Mouse (Mus musculus) lung, embryonic 15.5 days (tissue): ENCODE results near the gene Foxg1. TPM values are rescaled to one million over a fixed set of nuclear protein-coding genes. Genes with fewer than 3 reads are reported as not detected.
A peak's percentile ranks its signal among the peaks of the same experiment; 100 is the strongest.

Source experiments
- ATAC-seq: fragments of 200-750 bp; cut with Nextera tagmentation; 2 replicates; pipeline ENCODE4 v1.8.0; 2017; ENCODE audit warnings: moderate number of reproducible peaks, borderline replicate concordance; ENCODE audit not compliant: low FRiP score, low TSS enrichment; ENCODE audit errors: extremely low read depth
- H3K27ac ChIP-seq: fragments of 300-500 bp; sonication (generic); 2 replicates; pipeline ENCODE4 v1.5.1; 2015; ENCODE audit warnings: moderate library complexity, mild to moderate bottlenecking, inconsistent platforms
- H3K27me3 ChIP-seq: fragments of 300-500 bp; sonication (generic); 2 replicates; pipeline ENCODE4 v1.6.1; 2015; ENCODE audit warnings: inconsistent platforms
- H3K36me3 ChIP-seq: fragments of 300-500 bp; sonication (generic); 2 replicates; pipeline ENCODE4 v1.6.1; 2015; ENCODE audit warnings: inconsistent platforms
- H3K4me1 ChIP-seq: fragments of 300-500 bp; sonication (generic); 2 replicates; pipeline ENCODE4 v1.6.1; 2015; ENCODE audit warnings: inconsistent platforms
- H3K4me2 ChIP-seq: fragments of 300-500 bp; sonication (generic); 2 replicates; pipeline ENCODE4 v1.6.1; 2015; ENCODE audit warnings: inconsistent platforms, mild to moderate bottlenecking, moderate library complexity
- H3K4me3 ChIP-seq: fragments of 300-500 bp; sonication (generic); 2 replicates; pipeline ENCODE4 v1.5.1; 2015; ENCODE audit warnings: mild to moderate bottlenecking, inconsistent platforms
- H3K9ac ChIP-seq: fragments of 300-500 bp; sonication (generic); 2 replicates; pipeline ENCODE4 v1.6.1; 2015; ENCODE audit warnings: inconsistent platforms
- H3K9me3 ChIP-seq: fragments of 300-500 bp; sonication (generic); 2 replicates; pipeline ENCODE4 v1.6.1; 2016; ENCODE audit warnings: inconsistent platforms
- WGBS: fragments of 180-500 bp; shearing (Covaris S2); methylation state at CpG from one replicate; pipeline ENCODE4 v1.1.7; 2015; 5-methylcytosine and 5-hydroxymethylcytosine counted together
- polyA plus RNA-seq: library from polyadenylated mRNA; unstranded; fragments of >200 nt; fragmentation: Nextera tagmentation; extraction: Ambion mirVana; gene quantifications from 2 replicates; pipeline ENCODE4 v1.2.1, GENCODE M21; 2015

Foxg1 gene
- polyA plus RNA-seq, 1 experiment from 2014 or later = 0.26 TPM

DNA sequence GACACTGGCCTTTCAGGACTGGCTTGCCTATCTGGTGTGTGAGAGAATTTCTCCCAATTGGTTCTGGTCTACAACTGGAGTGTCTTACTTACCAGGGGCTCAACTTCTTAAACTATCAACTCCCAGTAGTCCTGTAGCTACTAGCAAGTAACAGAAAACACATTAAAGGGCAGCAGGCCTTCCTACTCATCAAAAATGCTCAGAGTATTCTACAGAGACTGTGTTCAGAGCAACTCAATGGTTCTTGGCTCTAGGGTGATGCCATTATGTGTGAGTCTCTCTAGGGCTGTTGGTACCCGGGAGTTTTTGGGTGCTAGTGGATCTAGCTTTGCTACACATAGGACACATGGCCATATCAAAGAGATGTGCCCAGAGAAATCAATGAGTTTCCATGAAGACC lies 3.5 kb upstream of the Foxg1 start:
- Histone ChIP-seq H3K9ac (no peak overlapping the region), H3K27me3 (peaks cover 97% of the 10 kb centered on the region), H3K27ac (no peak overlapping the region), H3K4me3 (no peak overlapping the region), H3K9me3 (no peaks in the 10 kb centered on the region), H3K36me3 (no peaks in the 10 kb centered on the region), H3K4me2 (no peak overlapping the region), H3K4me1 (peaks cover 10% of the 10 kb centered on the region)
- WGBS = 11% methylated on average over 1 of the region's 1 CpGs
- no peak for ATAC-seq

DNA sequence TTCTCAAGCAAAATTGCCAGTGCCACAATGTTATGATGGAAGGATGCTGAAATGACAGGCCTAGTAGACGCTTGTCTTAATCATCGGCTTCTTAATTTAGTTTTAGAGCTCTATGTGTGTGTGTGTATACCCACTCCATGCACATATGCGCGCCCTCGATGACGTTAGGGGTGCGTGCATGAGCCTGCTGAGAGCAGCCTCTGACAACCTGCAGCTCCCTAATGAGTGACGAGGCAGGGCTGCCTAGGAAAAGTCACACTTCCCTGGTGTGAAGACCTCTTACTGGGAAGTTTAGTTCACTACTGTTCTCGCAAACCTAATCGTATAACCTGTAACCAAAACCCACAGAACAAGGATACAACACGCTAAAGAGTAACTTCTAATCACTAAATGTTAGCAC lies 3.0 kb upstream of the Foxg1 start:
- H3K9ac ChIP-seq = no peak overlapping the region
- H3K36me3 ChIP-seq = no peaks in the 10 kb centered on the region
- H3K27ac ChIP-seq = no peak overlapping the region
- H3K4me3 ChIP-seq = no peak overlapping the region
- H3K27me3 ChIP-seq = peaks cover 96% of the 10 kb centered on the region
- peaks cover 11% of the 10 kb centered on the region for H3K4me1 ChIP-seq
- ATAC-seq = no peak
- no peak overlapping the region for H3K4me2 ChIP-seq
- H3K9me3 ChIP-seq = no peaks in the 10 kb centered on the region
- 7% methylated on average over 11 of the region's 11 CpGs for WGBS

DNA sequence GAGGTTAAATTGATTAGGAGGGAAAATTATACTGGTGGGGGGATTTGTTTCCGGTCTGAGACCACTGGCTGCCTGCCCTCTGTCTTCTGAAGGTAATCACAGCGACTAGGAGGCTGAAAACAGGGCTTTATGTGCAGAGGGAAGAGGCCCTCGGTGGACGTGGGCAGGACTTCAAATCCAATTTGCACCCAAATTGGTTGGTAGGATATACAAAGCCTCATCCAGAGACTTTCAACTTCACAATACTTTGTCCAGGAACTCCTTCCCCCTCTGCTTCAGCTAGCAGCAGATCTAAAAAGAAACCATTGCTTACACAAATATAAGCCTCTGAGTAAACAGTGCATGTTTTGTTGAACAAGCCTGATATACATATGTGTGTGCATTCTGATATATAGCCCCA lies 2.0 kb upstream of the Foxg1 start:
- ATAC-seq = no peak
- Histone ChIP-seq H3K9ac (no peak overlapping the region), H3K4me1 (peaks cover 11% of the 10 kb centered on the region), H3K36me3 (no peaks in the 10 kb centered on the region), H3K4me3 (no peak overlapping the region), H3K27me3 (peaks cover 98% of the 10 kb centered on the region), H3K27ac (no peak overlapping the region), H3K4me2 (no peak overlapping the region), H3K9me3 (no peaks in the 10 kb centered on the region)
- 5% methylated on average over 4 of the region's 4 CpGs for WGBS

DNA sequence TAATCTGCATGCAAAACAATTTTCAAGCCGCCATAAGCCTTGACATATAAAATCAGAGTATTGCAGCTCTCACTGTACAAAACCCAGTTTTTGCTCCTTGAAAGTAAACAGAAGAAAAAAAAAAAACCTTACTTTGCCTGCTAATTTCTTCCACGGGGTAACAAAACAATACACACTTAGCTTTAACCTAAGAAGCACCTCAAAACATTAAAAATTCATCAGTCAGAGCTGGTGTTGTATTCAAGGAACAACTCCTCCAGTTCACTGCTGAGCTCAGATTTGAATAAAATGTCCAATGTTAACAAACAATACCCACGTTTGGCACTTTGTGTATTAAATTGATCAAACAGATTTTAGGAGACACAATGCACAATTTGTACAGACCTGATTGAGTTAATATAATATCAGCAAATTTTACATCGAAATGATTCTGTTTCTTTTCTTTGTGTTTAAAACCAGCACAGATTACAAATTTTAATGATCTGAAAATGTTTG lies 1.4 kb upstream of the Foxg1 start:
- no peaks in the 10 kb centered on the region for H3K9me3 ChIP-seq
- WGBS = 7% methylated on average over 4 of the region's 4 CpGs
- H3K4me3 ChIP-seq = no peak overlapping the region
- ATAC-seq = no peak
- H3K27ac ChIP-seq = no peak overlapping the region
- no peak overlapping the region for H3K9ac ChIP-seq
- no peaks in the 10 kb centered on the region for H3K36me3 ChIP-seq
- peaks cover 11% of the 10 kb centered on the region for H3K4me1 ChIP-seq
- H3K4me2 ChIP-seq = no peak overlapping the region
- H3K27me3 ChIP-seq = peaks cover 98% of the 10 kb centered on the region

DNA sequence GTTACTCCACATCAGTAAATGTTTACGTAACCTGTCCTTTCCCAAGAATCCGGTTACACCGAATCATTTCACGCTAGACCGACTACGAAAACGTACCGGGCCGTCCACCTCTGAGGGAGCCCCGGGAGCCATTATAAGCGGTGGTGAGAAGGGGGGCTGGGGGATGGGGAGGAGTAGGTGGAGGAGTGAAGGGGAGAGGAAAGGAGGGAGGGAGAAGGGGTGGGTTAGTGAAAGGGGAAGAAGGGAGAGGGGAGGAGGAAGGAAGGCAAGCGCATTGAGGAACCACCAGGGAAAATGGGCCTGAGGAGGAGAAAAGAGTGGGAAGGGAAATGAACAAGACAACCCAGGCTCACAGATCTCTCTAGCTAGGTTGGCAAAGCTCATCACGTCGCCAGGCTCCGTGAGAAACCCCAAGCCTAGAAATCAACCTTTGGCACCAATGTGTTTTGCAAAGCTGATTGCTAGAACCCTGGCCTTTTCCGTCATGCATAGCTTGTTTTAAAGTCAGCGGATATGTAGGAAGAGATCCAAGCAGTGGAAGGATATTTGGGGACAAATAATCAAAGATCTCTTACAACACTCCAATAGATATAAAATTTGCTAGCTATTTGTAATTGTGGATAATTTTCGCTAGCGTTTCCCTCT lies 617 bp upstream of the Foxg1 start:
- peaks cover 97% of the 10 kb centered on the region for H3K27me3 ChIP-seq
- ATAC-seq = no peak
- H3K4me3 ChIP-seq = no peak overlapping the region
- H3K27ac ChIP-seq = no peak overlapping the region
- no peak overlapping the region for H3K4me2 ChIP-seq
- WGBS = 3% methylated on average over 19 of the region's 19 CpGs
- H3K9ac ChIP-seq = no peak overlapping the region
- H3K4me1 ChIP-seq = peaks cover 11% of the 10 kb centered on the region
- no peaks in the 10 kb centered on the region for H3K9me3 ChIP-seq
- H3K36me3 ChIP-seq = no peaks in the 10 kb centered on the region

DNA sequence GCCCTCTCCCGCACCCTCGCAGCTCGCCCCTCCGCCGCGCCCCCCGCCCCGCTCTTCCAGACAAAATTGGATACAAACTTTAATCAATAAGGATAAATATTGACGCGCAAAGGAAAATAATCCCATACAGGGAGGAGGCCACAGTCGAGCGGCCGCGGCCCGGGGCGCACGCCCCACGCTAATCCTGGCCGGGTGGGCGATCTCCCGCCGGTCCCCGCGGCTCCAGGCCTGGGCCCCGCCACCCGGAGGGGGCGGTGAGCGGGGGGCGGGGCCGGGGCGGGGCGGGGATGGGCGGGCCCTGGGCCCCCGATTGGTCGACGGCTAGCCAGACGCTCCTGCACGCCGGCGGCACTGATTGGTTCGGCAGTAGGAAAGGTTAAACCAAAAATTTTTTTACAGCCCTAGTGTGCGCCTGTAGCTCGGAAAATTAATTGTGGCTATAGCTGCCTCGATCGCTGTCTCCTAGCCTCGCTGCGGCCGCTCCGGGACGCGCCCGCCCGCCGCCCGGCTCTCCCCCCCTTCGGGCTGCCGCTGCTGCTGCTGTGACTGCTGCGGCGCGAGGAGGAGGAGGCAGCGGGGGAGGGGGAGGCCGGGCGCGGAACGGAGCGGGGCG lies 1.2 kb downstream of the Foxg1 start:
- no peak overlapping the region for H3K27ac ChIP-seq
- H3K4me1 ChIP-seq = peaks cover 11% of the 10 kb centered on the region
- H3K27me3 ChIP-seq = peaks cover 87% of the 10 kb centered on the region
- under 1% methylated on average over 46 of the region's 67 CpGs for WGBS
- ATAC-seq = peak; percentile 82; the same call in 1 of the 2 replicates
- no peaks in the 10 kb centered on the region for H3K36me3 ChIP-seq
- no peaks in the 10 kb centered on the region for H3K9me3 ChIP-seq
- peak overlapping the region; percentile 55 for H3K4me2 ChIP-seq
- peak overlapping the region; percentile 35 for H3K4me3 ChIP-seq
- H3K9ac ChIP-seq = no peak overlapping the region

DNA sequence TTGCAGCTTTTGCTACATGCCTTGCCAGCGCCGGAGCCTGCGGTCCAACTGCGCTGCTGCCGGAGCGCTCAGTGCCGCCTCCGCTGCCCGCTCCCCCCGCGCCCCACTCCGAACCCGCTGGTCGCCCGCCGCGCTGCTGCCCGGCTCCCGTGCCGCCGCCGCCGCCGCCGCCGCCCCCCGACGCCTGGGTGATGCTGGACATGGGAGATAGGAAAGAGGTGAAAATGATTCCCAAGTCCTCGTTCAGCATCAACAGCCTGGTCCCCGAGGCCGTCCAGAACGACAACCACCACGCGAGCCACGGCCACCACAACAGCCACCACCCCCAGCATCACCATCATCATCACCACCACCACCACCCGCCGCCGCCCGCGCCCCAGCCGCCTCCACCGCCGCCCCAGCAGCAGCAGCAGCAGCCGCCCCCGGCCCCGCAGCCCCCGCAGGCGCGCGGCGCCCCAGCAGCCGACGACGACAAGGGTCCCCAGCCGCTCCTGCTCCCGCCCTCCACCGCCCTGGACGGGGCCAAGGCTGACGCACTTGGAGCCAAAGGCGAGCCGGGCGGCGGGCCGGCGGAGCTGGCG lies 1.9 kb downstream of the Foxg1 start:
- peaks cover 11% of the 10 kb centered on the region for H3K4me1 ChIP-seq
- H3K4me3 ChIP-seq = peak overlapping the region; percentile 35
- H3K27me3 ChIP-seq = peaks cover 80% of the 10 kb centered on the region
- WGBS = under 1% methylated on average over 53 of the region's 66 CpGs
- ATAC-seq = no peak
- H3K4me2 ChIP-seq = peak overlapping the region; percentile 55
- H3K9ac ChIP-seq = no peak overlapping the region
- H3K9me3 ChIP-seq = no peaks in the 10 kb centered on the region
- H3K36me3 ChIP-seq = no peaks in the 10 kb centered on the region
- no peak overlapping the region for H3K27ac ChIP-seq

DNA sequence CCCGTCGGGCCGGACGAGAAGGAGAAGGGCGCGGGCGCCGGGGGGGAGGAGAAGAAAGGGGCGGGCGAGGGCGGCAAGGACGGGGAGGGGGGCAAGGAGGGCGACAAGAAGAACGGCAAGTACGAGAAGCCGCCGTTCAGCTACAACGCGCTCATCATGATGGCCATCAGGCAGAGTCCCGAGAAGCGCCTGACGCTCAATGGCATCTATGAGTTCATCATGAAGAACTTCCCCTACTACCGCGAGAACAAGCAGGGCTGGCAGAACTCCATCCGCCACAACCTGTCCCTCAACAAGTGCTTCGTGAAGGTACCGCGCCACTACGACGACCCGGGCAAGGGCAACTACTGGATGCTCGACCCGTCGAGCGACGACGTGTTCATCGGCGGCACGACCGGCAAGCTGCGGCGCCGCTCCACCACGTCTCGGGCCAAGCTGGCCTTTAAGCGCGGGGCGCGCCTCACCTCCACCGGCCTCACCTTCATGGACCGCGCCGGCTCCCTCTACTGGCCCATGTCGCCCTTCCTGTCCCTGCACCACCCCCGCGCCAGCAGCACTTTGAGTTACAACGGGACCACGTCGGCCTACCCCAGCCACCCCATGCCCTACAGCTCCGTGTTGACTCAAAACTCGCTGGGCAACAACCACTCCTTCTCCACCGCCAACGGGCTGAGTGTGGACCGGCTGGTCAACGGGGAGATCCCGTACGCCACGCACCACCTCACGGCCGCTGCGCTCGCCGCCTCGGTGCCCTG lies 2.6 kb downstream of the Foxg1 start, which contains the start of gene Gm43517:
Gene Gm43517 (plus strand): TSS at position 299 of the 755 bp plus-strand sequence.
- H3K9me3 ChIP-seq = no peaks in the 10 kb centered on the region
- no peak within 1 kb of the TSS for H3K27ac ChIP-seq
- peak within 1 kb of the TSS; percentile 35 for H3K4me3 ChIP-seq
- H3K4me2 ChIP-seq = peak within 1 kb of the TSS; percentile 55
- WGBS = 1% methylated on average over 74 of the region's 75 CpGs
- 0 out of 2 replicates have a peak, but pooled peaks have one; percentile 27 for ATAC-seq
- peaks cover 11% of the 10 kb centered on the region for H3K4me1 ChIP-seq
- no peak within 1 kb of the TSS for H3K9ac ChIP-seq
- peaks cover 79% of the 10 kb centered on the region for H3K27me3 ChIP-seq
- no peaks in the 10 kb centered on the region for H3K36me3 ChIP-seq

DNA sequence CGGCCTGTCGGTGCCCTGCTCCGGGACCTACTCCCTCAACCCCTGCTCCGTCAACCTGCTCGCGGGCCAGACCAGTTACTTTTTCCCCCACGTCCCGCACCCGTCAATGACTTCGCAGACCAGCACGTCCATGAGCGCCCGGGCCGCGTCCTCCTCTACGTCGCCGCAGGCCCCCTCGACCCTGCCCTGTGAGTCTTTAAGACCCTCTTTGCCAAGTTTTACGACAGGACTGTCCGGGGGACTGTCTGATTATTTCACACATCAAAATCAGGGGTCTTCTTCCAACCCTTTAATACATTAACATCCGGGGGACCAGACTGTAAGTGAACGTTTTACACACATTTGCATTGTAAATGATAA lies 3.2 kb downstream of the Foxg1 start:
- Histone ChIP-seq H3K27ac (no peak overlapping the region), H3K4me3 (0 out of 2 replicates have a peak overlapping the region, but pooled peaks have one; percentile 12), H3K9ac (no peak overlapping the region), H3K9me3 (no peaks in the 10 kb centered on the region), H3K4me1 (peaks cover 11% of the 10 kb centered on the region), H3K4me2 (no peak overlapping the region), H3K36me3 (no peaks in the 10 kb centered on the region), H3K27me3 (peaks cover 78% of the 10 kb centered on the region)
- no peak for ATAC-seq
- 3% methylated on average over 23 of the region's 23 CpGs for WGBS

DNA sequence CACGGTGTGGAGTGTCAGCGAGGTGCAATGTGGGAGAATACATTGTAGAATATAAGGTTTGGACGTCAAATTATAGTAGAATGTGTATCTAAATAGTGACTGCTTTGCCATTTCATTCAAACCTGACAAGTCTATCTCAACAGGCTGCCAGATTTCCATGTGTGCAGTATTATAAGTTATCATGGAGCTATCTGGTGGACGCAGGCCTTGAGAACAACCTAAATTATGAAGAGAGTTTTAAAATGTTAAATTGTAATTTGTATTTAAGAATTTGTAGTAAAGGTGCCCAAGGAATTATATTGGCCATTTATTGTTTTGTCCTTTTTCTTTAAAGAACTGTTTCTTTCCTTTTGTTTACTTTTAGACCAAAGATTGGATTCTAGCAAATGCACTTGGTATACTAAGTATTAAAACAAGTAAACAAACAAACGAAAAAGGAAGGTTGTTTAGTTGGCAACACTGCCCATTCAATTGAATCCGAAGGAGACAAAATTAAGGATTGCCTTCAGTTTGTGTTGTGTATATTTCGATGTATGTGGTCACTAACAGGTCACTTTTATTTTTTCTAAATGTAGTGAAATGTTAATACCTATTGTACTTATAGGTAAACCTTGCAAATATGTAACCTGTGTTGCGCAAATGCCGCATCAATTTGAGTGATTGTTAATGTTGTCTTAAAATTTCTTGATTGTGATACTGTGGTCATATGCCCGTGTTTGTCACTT lies 3.8 kb downstream of the Foxg1 start:
- no peak for ATAC-seq
- peaks cover 78% of the 10 kb centered on the region for H3K27me3 ChIP-seq
- WGBS = 14% methylated on average over 10 of the region's 10 CpGs
- H3K36me3 ChIP-seq = no peaks in the 10 kb centered on the region
- H3K27ac ChIP-seq = no peak overlapping the region
- H3K9ac ChIP-seq = no peak overlapping the region
- no peaks in the 10 kb centered on the region for H3K9me3 ChIP-seq
- no peak overlapping the region for H3K4me2 ChIP-seq
- peaks cover 13% of the 10 kb centered on the region for H3K4me1 ChIP-seq
- H3K4me3 ChIP-seq = no peak overlapping the region

DNA sequence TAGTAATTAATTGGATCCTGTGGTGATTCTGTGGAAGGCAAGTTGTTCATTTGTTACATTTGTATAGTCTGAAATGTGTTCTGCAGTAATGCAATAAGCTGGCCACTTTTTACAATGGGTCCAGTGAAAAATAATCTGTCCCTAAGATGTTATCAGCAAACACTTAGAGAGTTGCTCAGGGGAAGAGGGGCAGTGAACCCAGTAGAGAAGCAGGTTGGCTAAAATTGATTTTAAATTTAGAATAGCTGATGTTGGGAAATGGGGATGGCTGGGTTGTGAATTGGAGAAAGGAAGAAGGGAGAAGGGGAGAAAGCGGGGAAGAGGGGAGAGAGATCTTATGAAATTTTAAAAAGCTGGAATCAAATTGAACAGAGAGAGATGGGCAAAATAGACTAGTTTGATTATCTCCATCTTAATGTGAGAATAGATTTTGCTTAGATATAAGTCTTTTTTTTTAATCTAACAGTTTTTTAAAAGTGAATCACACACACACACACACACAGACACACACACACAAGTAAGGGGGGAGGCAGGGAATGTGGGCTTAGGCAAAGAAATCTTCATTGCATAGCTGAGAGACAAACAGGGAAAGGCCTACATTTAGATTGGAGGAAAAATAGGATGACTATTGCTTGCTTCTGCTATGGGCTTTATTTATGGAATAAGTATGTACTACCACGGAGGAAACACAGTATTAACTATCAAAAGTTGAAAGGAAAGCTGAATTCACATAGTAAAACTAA lies 5.6 kb downstream of the Foxg1 start:
- H3K36me3 ChIP-seq = no peaks in the 10 kb centered on the region
- no peak overlapping the region for H3K27ac ChIP-seq
- ATAC-seq = no peak
- H3K4me1 ChIP-seq = peaks cover 19% of the 10 kb centered on the region
- H3K4me2 ChIP-seq = no peak overlapping the region
- no peak overlapping the region for H3K4me3 ChIP-seq
- WGBS = 21% methylated on average over 2 of the region's 2 CpGs
- no peaks in the 10 kb centered on the region for H3K9me3 ChIP-seq
- peaks cover 79% of the 10 kb centered on the region for H3K27me3 ChIP-seq
- H3K9ac ChIP-seq = no peak overlapping the region
